Mouse (Mus musculus): Measurements from ENCODE around the gene Pou4f2. TPM values are rescaled to one million over a fixed set of nuclear protein-coding genes. Genes with fewer than 3 reads are reported as not detected.

Gene Pou4f2
- polyA plus RNA-seq (2015; fragmentation: Nextera tagmentation; extraction: Ambion mirVana): not detected in 2 replicates

DNA sequence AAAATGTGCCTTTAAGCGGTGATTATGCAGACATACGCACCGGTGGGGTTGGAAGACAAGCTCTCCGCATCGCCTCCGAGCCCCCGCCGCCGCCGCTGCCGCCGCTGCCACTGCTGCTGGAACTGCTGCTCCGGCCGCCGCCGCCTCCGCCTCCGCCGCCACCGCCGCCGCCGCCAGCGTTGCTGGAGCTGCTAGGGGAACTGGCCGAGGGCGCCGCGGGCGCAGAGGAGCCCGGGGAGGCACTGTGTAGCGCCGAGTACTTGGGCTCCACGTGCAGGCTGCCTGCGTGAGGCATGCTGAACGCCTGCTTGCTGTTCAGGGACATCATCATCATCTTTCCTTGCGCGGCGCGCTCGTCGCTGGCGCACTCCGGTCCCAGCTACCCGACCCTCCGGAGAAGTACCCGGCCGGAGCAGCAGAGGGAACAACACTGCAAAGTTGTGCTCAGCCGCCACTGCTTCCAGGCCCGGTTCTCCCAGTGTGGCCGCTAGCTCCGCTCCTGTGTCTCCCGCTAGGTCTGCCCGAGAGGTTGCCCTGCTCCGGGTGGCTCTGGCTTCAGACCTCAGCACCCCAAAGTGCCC is at the start of gene Pou4f2:
Pou4f2 (minus strand) TSS at position 575 of the 581 bp plus-strand sequence.
- Histone ChIP-seq H3K4me3 (ENCODE audit: low read depth, low read length) (peak within 1 kb of the TSS; percentile 33), H3K36me3 (ENCODE audit: control insufficient read depth, insufficient read depth, low read length) (no peaks in the 10 kb centered on the region), H3K27ac (replicated peaks) (no peak within 1 kb of the TSS), H3K4me2 (replicated peaks; ENCODE audit: low read depth) (peak within 1 kb of the TSS; percentile 45), H3K4me1 (replicated peaks; ENCODE audit: control insufficient read depth, insufficient read depth) (no peaks in the 10 kb centered on the region), H3K9me3 (ENCODE audit: control insufficient read depth, low read length) (no peaks in the 10 kb centered on the region), H3K9ac (ENCODE audit: low read length) (no peak within 1 kb of the TSS), H3K27me3 (ENCODE audit: control insufficient read depth, insufficient read depth, low read length) (peaks cover 7% of the 10 kb centered on the region; the same call in 1 of the 2 replicates)
- ATAC-seq (ENCODE audit: low FRiP score, low TSS enrichment): 0 out of 2 replicates have a peak, but pooled peaks have one; percentile 26
- WGBS: under 1% methylated on average over 50 of the region's 54 CpGs
- no peak for DNase-seq (ENCODE audit: low spot score)
- TF ChIP-seq CTCF (IDR thresholded peaks at IDR 0.05; ENCODE audit: low read depth) (no peak), EP300 (optimal IDR thresholded peaks at IDR 0.05) (no peak)

DNA sequence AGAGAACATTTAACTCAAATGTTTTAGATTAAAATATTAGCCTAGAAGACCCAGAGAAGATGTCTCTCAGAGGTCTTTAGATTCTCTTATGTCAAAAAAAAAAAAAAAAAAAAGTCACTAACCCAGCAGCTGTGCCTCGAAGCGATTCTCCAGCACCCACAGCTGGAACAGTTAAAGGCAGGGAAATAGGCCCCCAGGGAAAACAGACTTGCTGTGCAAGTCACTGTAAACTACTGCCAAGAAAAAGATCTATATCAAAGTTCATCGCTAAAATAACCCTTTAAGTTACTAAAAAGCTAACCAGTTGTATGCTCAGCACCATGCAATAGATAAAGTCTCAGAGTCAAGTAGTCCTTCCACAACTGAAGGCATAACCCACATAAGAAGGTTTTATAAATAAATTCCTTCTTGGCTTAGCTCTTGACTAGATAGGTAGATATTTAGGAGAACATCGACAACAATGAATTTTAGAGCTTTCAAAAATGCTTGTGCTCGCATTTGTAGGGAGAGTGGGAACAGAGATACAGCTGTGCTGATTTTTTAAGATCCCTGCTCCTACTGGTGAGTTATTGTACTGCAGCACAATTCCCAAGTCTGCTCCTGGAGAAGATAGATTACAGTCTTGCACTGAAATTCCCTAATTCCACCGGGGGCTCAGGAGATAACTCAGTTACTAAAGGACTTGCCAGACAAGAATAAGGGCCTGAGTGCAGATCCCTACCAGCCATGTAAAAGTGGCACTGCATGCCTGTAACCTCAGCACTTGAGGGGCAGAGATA is 40.8 kb upstream of the Pou4f2 start:
- H3K27ac ChIP-seq (replicated peaks): no peak overlapping the region
- DNase-seq (ENCODE audit: low spot score): no peak
- no peaks in the 10 kb centered on the region for H3K9me3 ChIP-seq (ENCODE audit: control insufficient read depth, low read length)
- no peak overlapping the region for H3K9ac ChIP-seq (ENCODE audit: low read length)
- no peaks in the 10 kb centered on the region for H3K36me3 ChIP-seq (ENCODE audit: control insufficient read depth, insufficient read depth, low read length)
- H3K4me3 ChIP-seq (ENCODE audit: low read depth, low read length): no peak overlapping the region
- WGBS: 35% methylated on average over 6 of the region's 6 CpGs
- H3K4me2 ChIP-seq (replicated peaks; ENCODE audit: low read depth): no peak overlapping the region
- no peaks in the 10 kb centered on the region for H3K4me1 ChIP-seq (replicated peaks; ENCODE audit: control insufficient read depth, insufficient read depth)
- no peak for TF ChIP-seq EP300 (optimal IDR thresholded peaks at IDR 0.05)
- peak; percentile 62 for TF ChIP-seq CTCF (IDR thresholded peaks at IDR 0.05; ENCODE audit: low read depth)
- ATAC-seq (ENCODE audit: low FRiP score, low TSS enrichment): no peak
- H3K27me3 ChIP-seq (ENCODE audit: control insufficient read depth, insufficient read depth, low read length): no peaks in the 10 kb centered on the region

DNA sequence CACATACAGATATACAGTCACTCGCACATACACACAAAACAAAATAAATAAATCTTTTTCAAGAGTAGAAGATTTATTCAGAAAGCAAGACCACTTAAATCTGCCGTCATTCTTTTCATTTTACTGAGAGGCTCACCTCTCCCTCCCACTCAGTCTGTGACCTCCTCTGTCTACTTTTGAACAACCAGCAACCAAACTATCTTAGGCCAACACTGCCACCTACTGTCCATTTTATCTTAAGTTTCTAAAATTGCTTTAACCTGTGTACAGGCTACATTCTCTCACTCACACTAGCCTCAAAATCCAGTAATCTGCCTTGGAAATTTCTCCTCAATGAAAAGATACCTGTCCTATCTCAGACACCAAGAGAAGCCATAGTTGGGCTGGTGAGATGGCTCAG is 31.4 kb upstream of the Pou4f2 start:
- DNase-seq (ENCODE audit: low spot score): no peak

DNA sequence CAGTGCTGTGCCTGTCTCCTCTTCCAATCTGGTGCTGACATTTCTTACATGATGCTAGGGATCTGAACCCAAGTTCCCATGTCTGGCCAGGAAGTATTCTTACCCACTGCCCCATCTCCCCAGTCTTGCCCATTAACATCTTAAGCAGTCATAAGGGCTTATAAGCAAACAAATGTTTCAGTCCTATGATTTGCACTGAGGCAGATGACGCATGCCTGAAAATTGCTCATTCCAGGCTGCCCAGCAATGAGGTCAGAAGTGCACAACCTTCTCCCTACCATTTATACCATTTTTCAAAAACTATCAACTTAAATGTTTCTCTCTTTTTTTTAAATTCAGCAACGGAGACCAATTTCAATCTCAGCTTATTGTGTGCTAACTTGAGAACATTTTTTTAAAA is 27.5 kb upstream of the Pou4f2 start:
- no peak overlapping the region for H3K4me2 ChIP-seq (replicated peaks; ENCODE audit: low read depth)
- ATAC-seq (ENCODE audit: low FRiP score, low TSS enrichment): no peak
- TF ChIP-seq EP300 (optimal IDR thresholded peaks at IDR 0.05) (no peak), CTCF (IDR thresholded peaks at IDR 0.05; ENCODE audit: low read depth) (no peak)
- no peaks in the 10 kb centered on the region for H3K9me3 ChIP-seq (ENCODE audit: control insufficient read depth, low read length)
- no peak overlapping the region for H3K27ac ChIP-seq (replicated peaks)
- DNase-seq (ENCODE audit: low spot score): no peak
- no peaks in the 10 kb centered on the region for H3K4me1 ChIP-seq (replicated peaks; ENCODE audit: control insufficient read depth, insufficient read depth)
- no peaks in the 10 kb centered on the region for H3K36me3 ChIP-seq (ENCODE audit: control insufficient read depth, insufficient read depth, low read length)
- no peak overlapping the region for H3K9ac ChIP-seq (ENCODE audit: low read length)
- whole genome bisulfite sequencing: 58% methylated on average over 2 of the region's 2 CpGs
- H3K27me3 ChIP-seq (ENCODE audit: control insufficient read depth, insufficient read depth, low read length): no peaks in the 10 kb centered on the region
- H3K4me3 ChIP-seq (ENCODE audit: low read depth, low read length): no peak overlapping the region

More for the DNA sequence above, 31.4 kb upstream of the Pou4f2 start:
- no peaks in the 10 kb centered on the region for H3K4me1 ChIP-seq (replicated peaks; ENCODE audit: control insufficient read depth, insufficient read depth)
- no peak for ATAC-seq (ENCODE audit: low FRiP score, low TSS enrichment)
- no peak overlapping the region for H3K4me3 ChIP-seq (ENCODE audit: low read depth, low read length)
- no peak overlapping the region for H3K9ac ChIP-seq (ENCODE audit: low read length)
- WGBS: 91% methylated on average over 2 of the region's 2 CpGs
- H3K9me3 ChIP-seq (ENCODE audit: control insufficient read depth, low read length): no peaks in the 10 kb centered on the region
- TF ChIP-seq EP300 (optimal IDR thresholded peaks at IDR 0.05) (no peak), CTCF (IDR thresholded peaks at IDR 0.05; ENCODE audit: low read depth) (peak; percentile 14; the same call in 1 of the 2 replicates)
- no peak overlapping the region for H3K4me2 ChIP-seq (replicated peaks; ENCODE audit: low read depth)
- no peaks in the 10 kb centered on the region for H3K36me3 ChIP-seq (ENCODE audit: control insufficient read depth, insufficient read depth, low read length)
- H3K27ac ChIP-seq (replicated peaks): no peak overlapping the region
- H3K27me3 ChIP-seq (ENCODE audit: control insufficient read depth, insufficient read depth, low read length): no peaks in the 10 kb centered on the region

GRCm38 (mm10) chr8:78456441-78456840 is 20.0 kb upstream of the Pou4f2 start:
- no peak for TF ChIP-seq EP300 (optimal IDR thresholded peaks at IDR 0.05)
- no peak for TF ChIP-seq CTCF (IDR thresholded peaks at IDR 0.05; ENCODE audit: low read depth)
- no peaks in the 10 kb centered on the region for H3K9me3 ChIP-seq (ENCODE audit: control insufficient read depth, low read length)
- ATAC-seq (ENCODE audit: low FRiP score, low TSS enrichment) (no peak), DNase-seq (ENCODE audit: low spot score) (no peak)
- H3K4me2 ChIP-seq (replicated peaks; ENCODE audit: low read depth): no peak overlapping the region
- H3K4me1 ChIP-seq (replicated peaks; ENCODE audit: control insufficient read depth, insufficient read depth): no peaks in the 10 kb centered on the region
- no peaks in the 10 kb centered on the region for H3K36me3 ChIP-seq (ENCODE audit: control insufficient read depth, insufficient read depth, low read length)
- H3K9ac ChIP-seq (ENCODE audit: low read length): no peak overlapping the region
- H3K27me3 ChIP-seq (ENCODE audit: control insufficient read depth, insufficient read depth, low read length): no peaks in the 10 kb centered on the region
- no peak overlapping the region for H3K4me3 ChIP-seq (ENCODE audit: low read depth, low read length)
- no peak overlapping the region for H3K27ac ChIP-seq (replicated peaks)
- WGBS: 81% methylated on average over 3 of the region's 3 CpGs

GRCm38 (mm10) chr8:78442781-78443180 is 6.3 kb upstream of the Pou4f2 start:
- H3K4me3 ChIP-seq (ENCODE audit: low read depth, low read length): no peak overlapping the region
- ATAC-seq (ENCODE audit: low FRiP score, low TSS enrichment) (no peak), DNase-seq (ENCODE audit: low spot score) (no peak)
- H3K36me3 ChIP-seq (ENCODE audit: control insufficient read depth, insufficient read depth, low read length): no peaks in the 10 kb centered on the region
- H3K4me2 ChIP-seq (replicated peaks; ENCODE audit: low read depth): no peak overlapping the region
- H3K9ac ChIP-seq (ENCODE audit: low read length): no peak overlapping the region
- no peak for TF ChIP-seq CTCF (IDR thresholded peaks at IDR 0.05; ENCODE audit: low read depth)
- TF ChIP-seq EP300 (optimal IDR thresholded peaks at IDR 0.05): no peak
- 0 out of 2 replicates have a peak, but pooled peaks cover 2% of the 10 kb centered on the region for H3K27me3 ChIP-seq (ENCODE audit: control insufficient read depth, insufficient read depth, low read length)
- no peaks in the 10 kb centered on the region for H3K4me1 ChIP-seq (replicated peaks; ENCODE audit: control insufficient read depth, insufficient read depth)
- no peak overlapping the region for H3K27ac ChIP-seq (replicated peaks)
- no peaks in the 10 kb centered on the region for H3K9me3 ChIP-seq (ENCODE audit: control insufficient read depth, low read length)
- 78% methylated on average over 1 of the region's 1 CpGs for WGBS
